Mouse (Mus musculus): ENCODE results near the gene Dnajc5. TPM values are rescaled to one million over a fixed set of nuclear protein-coding genes. Genes with fewer than 3 reads are reported as not detected.

Gene Dnajc5
- polyA plus RNA-seq, 1 experiment from 2014 or later: 26.4 TPM

GRCm38 (mm10) chr2:181553772-181554171, 33.5 kb downstream of the Dnajc5 start:
- Histone ChIP-seq H3K9ac (ENCODE audit: low read depth, low read length) (no peak overlapping the region), H3K36me3 (ENCODE audit: control insufficient read depth, insufficient read depth) (peaks cover 25% of the 10 kb centered on the region), H3K27me3 (ENCODE audit: control insufficient read depth, insufficient read depth, low read depth, low read length) (no peaks in the 10 kb centered on the region), H3K4me3 (ENCODE audit: low read depth, low read length) (no peak overlapping the region), H3K9me3 (replicated peaks; ENCODE audit: control insufficient read depth, low read length) (no peaks in the 10 kb centered on the region), H3K4me2 (ENCODE audit: low read depth, low read length) (no peak overlapping the region), H3K4me1 (ENCODE audit: control insufficient read depth, low read depth, low read length) (peaks cover 5% of the 10 kb centered on the region), H3K27ac (ENCODE audit: low read length) (peak overlapping the region; percentile 51)
- ATAC-seq (ENCODE audit: low read depth): peak; percentile 40; the same call in 1 of the 2 replicates

GRCm38 (mm10) chr2:181567338-181567737, 47.1 kb downstream of the Dnajc5 start:
- Histone ChIP-seq H3K4me3 (ENCODE audit: low read depth, low read length) (no peak overlapping the region), H3K4me1 (ENCODE audit: control insufficient read depth, low read depth, low read length) (peaks cover 29% of the 10 kb centered on the region), H3K9me3 (replicated peaks; ENCODE audit: control insufficient read depth, low read length) (no peaks in the 10 kb centered on the region)

GRCm38 (mm10) chr2:181568272-181569008, 48.2 kb downstream of the Dnajc5 start:
- WGBS (ENCODE audit: insufficient replicate concordance): 22% methylated on average over 7 of the region's 7 CpGs
- peak; percentile 76 for ATAC-seq (ENCODE audit: low read depth)
- H3K9ac ChIP-seq (ENCODE audit: low read depth, low read length): peak overlapping the region; percentile 29; the same call in 1 of the 2 replicates

More at GRCm38 (mm10) chr2:181567338-181567737, 47.1 kb downstream of the Dnajc5 start:
- ATAC-seq (ENCODE audit: low read depth): no peak
- H3K9ac ChIP-seq (ENCODE audit: low read depth, low read length): no peak overlapping the region
- H3K27ac ChIP-seq (ENCODE audit: low read length): no peak overlapping the region
- WGBS (ENCODE audit: insufficient replicate concordance): 76% methylated on average over 3 of the region's 3 CpGs
- H3K36me3 ChIP-seq (ENCODE audit: control insufficient read depth, insufficient read depth): no peaks in the 10 kb centered on the region
- no peak overlapping the region for H3K4me2 ChIP-seq (ENCODE audit: low read depth, low read length)
- no peaks in the 10 kb centered on the region for H3K27me3 ChIP-seq (ENCODE audit: control insufficient read depth, insufficient read depth, low read depth, low read length)

GRCm38 (mm10) chr2:181569856-181570255, 49.6 kb downstream of the Dnajc5 start:
- no peak overlapping the region for H3K9ac ChIP-seq (ENCODE audit: low read depth, low read length)
- H3K27ac ChIP-seq (ENCODE audit: low read length): no peak overlapping the region
- ATAC-seq (ENCODE audit: low read depth): no peak
- H3K4me2 ChIP-seq (ENCODE audit: low read depth, low read length): no peak overlapping the region
- H3K27me3 ChIP-seq (ENCODE audit: control insufficient read depth, insufficient read depth, low read depth, low read length): no peaks in the 10 kb centered on the region
- H3K4me3 ChIP-seq (ENCODE audit: low read depth, low read length): no peak overlapping the region
- 87% methylated on average over 10 of the region's 10 CpGs for WGBS (ENCODE audit: insufficient replicate concordance)
- no peaks in the 10 kb centered on the region for H3K9me3 ChIP-seq (replicated peaks; ENCODE audit: control insufficient read depth, low read length)
- H3K36me3 ChIP-seq (ENCODE audit: control insufficient read depth, insufficient read depth): no peaks in the 10 kb centered on the region; the same call in 1 of the 2 replicates
- H3K4me1 ChIP-seq (ENCODE audit: control insufficient read depth, low read depth, low read length): peaks cover 34% of the 10 kb centered on the region

More at GRCm38 (mm10) chr2:181568272-181569008, 48.2 kb downstream of the Dnajc5 start:
- Histone ChIP-seq H3K4me1 (ENCODE audit: control insufficient read depth, low read depth, low read length) (peaks cover 29% of the 10 kb centered on the region), H3K4me3 (ENCODE audit: low read depth, low read length) (no peak overlapping the region), H3K27ac (ENCODE audit: low read length) (peak overlapping the region; percentile 72), H3K9me3 (replicated peaks; ENCODE audit: control insufficient read depth, low read length) (no peaks in the 10 kb centered on the region), H3K27me3 (ENCODE audit: control insufficient read depth, insufficient read depth, low read depth, low read length) (no peaks in the 10 kb centered on the region), H3K36me3 (ENCODE audit: control insufficient read depth, insufficient read depth) (no peaks in the 10 kb centered on the region; the same call in 1 of the 2 replicates), H3K4me2 (ENCODE audit: low read depth, low read length) (peak overlapping the region; percentile 15; the same call in 1 of the 2 replicates)

GRCm38 (mm10) chr2:181570375-181570774, 50.1 kb downstream of the Dnajc5 start:
- 79% methylated on average over 8 of the region's 8 CpGs for WGBS (ENCODE audit: insufficient replicate concordance)
- no peak for ATAC-seq (ENCODE audit: low read depth)
- Histone ChIP-seq H3K36me3 (ENCODE audit: control insufficient read depth, insufficient read depth) (no peaks in the 10 kb centered on the region; the same call in 1 of the 2 replicates), H3K27me3 (ENCODE audit: control insufficient read depth, insufficient read depth, low read depth, low read length) (no peaks in the 10 kb centered on the region), H3K9me3 (replicated peaks; ENCODE audit: control insufficient read depth, low read length) (no peaks in the 10 kb centered on the region), H3K4me3 (ENCODE audit: low read depth, low read length) (no peak overlapping the region), H3K4me1 (ENCODE audit: control insufficient read depth, low read depth, low read length) (peaks cover 34% of the 10 kb centered on the region), H3K4me2 (ENCODE audit: low read depth, low read length) (no peak overlapping the region), H3K27ac (ENCODE audit: low read length) (no peak overlapping the region), H3K9ac (ENCODE audit: low read depth, low read length) (no peak overlapping the region)

- H3K27ac ChIP-seq (ENCODE audit: low read length): no peak overlapping the region
- no peak overlapping the region for H3K4me3 ChIP-seq (ENCODE audit: low read depth, low read length)
- no peaks in the 10 kb centered on the region for H3K27me3 ChIP-seq (ENCODE audit: control insufficient read depth, insufficient read depth, low read depth, low read length)
- H3K36me3 ChIP-seq (ENCODE audit: control insufficient read depth, insufficient read depth): no peaks in the 10 kb centered on the region; the same call in 1 of the 2 replicates
- WGBS (ENCODE audit: insufficient replicate concordance): 56% methylated on average over 6 of the region's 6 CpGs
- no peaks in the 10 kb centered on the region for H3K9me3 ChIP-seq (replicated peaks; ENCODE audit: control insufficient read depth, low read length)
- no peak overlapping the region for H3K9ac ChIP-seq (ENCODE audit: low read depth, low read length)
- H3K4me2 ChIP-seq (ENCODE audit: low read depth, low read length): no peak overlapping the region
- peaks cover 36% of the 10 kb centered on the region for H3K4me1 ChIP-seq (ENCODE audit: control insufficient read depth, low read depth, low read length)
- no peak for ATAC-seq (ENCODE audit: low read depth)
These were observed 50.8 kb downstream of the Dnajc5 start for GRCm38 (mm10) chr2:181570921-181571595.

- WGBS (ENCODE audit: insufficient replicate concordance): 82% methylated on average over 11 of the region's 11 CpGs
- H3K36me3 ChIP-seq (ENCODE audit: control insufficient read depth, insufficient read depth): no peaks in the 10 kb centered on the region; the same call in 1 of the 2 replicates
- H3K27me3 ChIP-seq (ENCODE audit: control insufficient read depth, insufficient read depth, low read depth, low read length): no peaks in the 10 kb centered on the region
- H3K4me1 ChIP-seq (ENCODE audit: control insufficient read depth, low read depth, low read length): peaks cover 46% of the 10 kb centered on the region
- no peak for ATAC-seq (ENCODE audit: low read depth)
- H3K27ac ChIP-seq (ENCODE audit: low read length): no peak overlapping the region
- no peak overlapping the region for H3K4me2 ChIP-seq (ENCODE audit: low read depth, low read length)
- H3K4me3 ChIP-seq (ENCODE audit: low read depth, low read length): no peak overlapping the region
- H3K9ac ChIP-seq (ENCODE audit: low read depth, low read length): no peak overlapping the region
- H3K9me3 ChIP-seq (replicated peaks; ENCODE audit: control insufficient read depth, low read length): no peaks in the 10 kb centered on the region
These were observed 51.8 kb downstream of the Dnajc5 start for GRCm38 (mm10) chr2:181571941-181572670.

GRCm38 (mm10) chr2:181572921-181573920, 52.9 kb downstream of the Dnajc5 start:
- Histone ChIP-seq H3K9me3 (replicated peaks; ENCODE audit: control insufficient read depth, low read length) (no peaks in the 10 kb centered on the region), H3K9ac (ENCODE audit: low read depth, low read length) (no peak overlapping the region), H3K27ac (ENCODE audit: low read length) (no peak overlapping the region), H3K36me3 (ENCODE audit: control insufficient read depth, insufficient read depth) (no peaks in the 10 kb centered on the region; the same call in 1 of the 2 replicates), H3K27me3 (ENCODE audit: control insufficient read depth, insufficient read depth, low read depth, low read length) (no peaks in the 10 kb centered on the region), H3K4me1 (ENCODE audit: control insufficient read depth, low read depth, low read length) (peaks cover 55% of the 10 kb centered on the region), H3K4me3 (ENCODE audit: low read depth, low read length) (no peak overlapping the region), H3K4me2 (ENCODE audit: low read depth, low read length) (no peak overlapping the region)
- WGBS (ENCODE audit: insufficient replicate concordance): 88% methylated on average over 15 of the region's 15 CpGs
- ATAC-seq (ENCODE audit: low read depth): no peak

Measured in liver, embryonic 16.5 days (tissue).